Mouse (Mus musculus) embryonic facial prominence, embryonic 12.5 days (tissue): ENCODE measurements around the gene Gm11733. TPM values are rescaled to one million over a fixed set of nuclear protein-coding genes. Genes with fewer than 3 reads are reported as not detected.

Experiments used
- ATAC-seq: fragments of 200-750 bp; cut with Nextera tagmentation; 2 replicates; pipeline ENCODE4 v1.8.0; 2017; ENCODE audit not compliant: insufficient number of reproducible peaks, insufficient read depth, low FRiP score, low TSS enrichment
- H3K27ac ChIP-seq: fragments of 300-500 bp; sonication (generic); 2 replicates; pipeline ENCODE4 v1.5.1; 2016; ENCODE audit warnings: mild to moderate bottlenecking
- H3K27me3 ChIP-seq: fragments of 300-500 bp; sonication (generic); 2 replicates; pipeline ENCODE4 v1.6.1; 2016; ENCODE audit warnings: mild to moderate bottlenecking, moderate library complexity
- H3K36me3 ChIP-seq: fragments of 300-500 bp; sonication (generic); 2 replicates; pipeline ENCODE4 v1.6.1; 2016; ENCODE audit warnings: mild to moderate bottlenecking
- H3K4me1 ChIP-seq: fragments of 300-500 bp; sonication (generic); 2 replicates; pipeline ENCODE4 v1.6.1; 2016
- H3K4me2 ChIP-seq: fragments of 300-500 bp; sonication (generic); replicated peaks from 2 replicates; pipeline ENCODE4 v1.6.1; 2016; ENCODE audit warnings: mild to moderate bottlenecking, moderate library complexity
- H3K4me3 ChIP-seq: fragments of 300-500 bp; sonication (generic); 2 replicates; pipeline ENCODE4 v1.5.1; 2016; ENCODE audit warnings: mild to moderate bottlenecking
- H3K9ac ChIP-seq: fragments of 300-500 bp; sonication (generic); 2 replicates; pipeline ENCODE4 v1.6.1; 2016; ENCODE audit warnings: mild to moderate bottlenecking, moderate library complexity
- H3K9me3 ChIP-seq: fragments of 300-500 bp; sonication (generic); 2 replicates; pipeline ENCODE4 v1.6.1; 2016; ENCODE audit warnings: mild to moderate bottlenecking, moderate library complexity
- WGBS: fragments of 180-500 bp; shearing (Covaris S2); methylation state at CpG from one replicate; pipeline ENCODE4 v1.1.7; 2016; 5-methylcytosine and 5-hydroxymethylcytosine counted together
- polyA plus RNA-seq: library from polyadenylated mRNA; unstranded; fragments of >200 nt; fragmentation: Nextera tagmentation; extraction: Ambion mirVana; gene quantifications from 2 replicates; pipeline ENCODE4 v1.2.1, GENCODE M21; 2016

The Gm11733 gene
- polyA plus RNA-seq, 1 experiment from 2014 or later, result not detected

DNA sequence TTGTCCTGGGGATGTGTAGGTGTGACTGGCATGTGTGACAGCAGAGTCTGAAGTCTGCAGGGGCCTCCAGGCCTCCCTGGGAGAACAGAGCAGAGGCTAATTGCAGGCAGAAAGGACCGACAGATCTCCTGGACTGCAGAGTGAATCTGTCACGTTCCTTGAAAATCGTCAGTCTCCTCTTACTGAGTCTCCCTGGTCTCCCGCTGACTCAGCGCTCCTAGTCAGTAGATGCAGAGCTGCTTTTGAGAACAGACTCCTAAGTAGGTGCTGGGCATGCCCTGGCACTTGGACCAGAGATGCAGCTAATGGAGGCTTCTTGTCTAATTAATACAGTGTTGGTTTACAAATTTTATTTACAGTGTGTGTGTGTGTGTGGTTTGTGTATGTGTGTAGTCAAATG, 17.9 kb upstream of the Gm11733 start:
- ATAC-seq, result no peak
- H3K27me3 ChIP-seq, result no peaks in the 10 kb centered on the region
- no peak overlapping the region for H3K9ac ChIP-seq
- no peak overlapping the region for H3K4me3 ChIP-seq
- WGBS, result 24% methylated on average over 5 of the region's 5 CpGs
- peaks cover 43% of the 10 kb centered on the region for H3K4me1 ChIP-seq
- H3K4me2 ChIP-seq, result no peak overlapping the region
- no peaks in the 10 kb centered on the region for H3K9me3 ChIP-seq
- H3K36me3 ChIP-seq, result no peaks in the 10 kb centered on the region
- peak overlapping the region; percentile 17; the same call in 1 of the 2 replicates for H3K27ac ChIP-seq

DNA sequence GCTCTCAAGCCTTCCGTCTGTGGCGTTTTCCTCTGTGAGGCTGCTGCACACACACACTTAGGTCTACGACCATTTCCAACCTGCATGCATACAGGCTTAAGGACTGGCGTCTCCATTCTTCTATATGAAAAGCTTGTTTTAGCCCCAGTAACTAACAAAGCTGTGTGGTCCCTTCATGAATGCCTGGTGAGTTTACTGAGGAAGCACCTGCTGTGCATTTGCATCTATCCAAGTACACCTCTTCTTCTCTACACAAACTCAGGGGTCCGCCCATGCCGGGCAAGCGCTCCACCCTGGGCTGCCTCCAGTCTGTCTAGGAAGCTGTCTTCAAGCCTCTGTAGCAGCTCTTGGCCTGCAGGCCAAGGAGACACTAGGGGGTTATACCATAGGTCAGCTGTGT, 17.3 kb upstream of the Gm11733 start:
- no peak for ATAC-seq
- no peak overlapping the region for H3K4me2 ChIP-seq
- H3K9ac ChIP-seq, result no peak overlapping the region
- no peaks in the 10 kb centered on the region for H3K9me3 ChIP-seq
- H3K36me3 ChIP-seq, result no peaks in the 10 kb centered on the region
- no peak overlapping the region for H3K27ac ChIP-seq
- no peaks in the 10 kb centered on the region for H3K27me3 ChIP-seq
- peaks cover 43% of the 10 kb centered on the region for H3K4me1 ChIP-seq
- no peak overlapping the region for H3K4me3 ChIP-seq
- 88% methylated on average over 7 of the region's 7 CpGs for WGBS

DNA sequence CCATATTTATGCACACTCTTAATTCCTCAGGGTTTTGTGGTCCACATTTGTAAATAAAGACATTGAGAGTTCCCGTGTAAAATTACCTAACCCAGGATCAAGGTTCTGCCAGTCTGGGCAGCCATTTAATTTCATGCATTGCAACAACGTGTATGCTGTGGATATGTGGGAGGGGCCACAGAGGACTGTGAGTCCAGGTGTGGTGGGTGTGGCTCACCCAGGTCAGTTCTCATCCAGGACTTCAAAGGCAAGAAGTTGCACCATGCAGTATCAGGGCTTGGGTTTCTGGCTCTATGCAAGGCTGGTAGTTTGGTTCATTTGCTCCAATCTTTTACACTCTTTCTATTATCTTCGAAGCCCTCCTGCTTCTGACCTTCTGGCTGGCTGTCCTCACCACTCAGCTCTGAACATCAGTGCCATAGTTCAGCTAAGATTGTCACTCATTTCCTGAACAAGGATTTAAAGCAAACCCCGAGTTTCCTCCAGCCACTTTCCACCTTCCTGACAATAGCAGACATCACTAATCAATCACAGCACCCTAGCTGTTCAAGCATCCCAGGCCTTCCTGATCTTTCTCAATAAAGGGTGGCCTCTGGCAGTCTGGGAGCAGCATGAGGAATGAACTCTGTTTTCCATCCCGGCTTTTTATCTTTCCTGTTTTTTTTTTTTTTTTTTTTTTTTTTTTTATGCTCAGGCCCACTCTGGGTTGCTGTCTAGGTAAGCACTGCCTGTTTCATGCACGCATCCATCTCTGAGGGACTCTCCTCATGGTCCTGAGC, 15.4 kb upstream of the Gm11733 start:
- peak overlapping the region; percentile 50; the same call in 1 of the 2 replicates for H3K27ac ChIP-seq
- no peak overlapping the region for H3K4me2 ChIP-seq
- no peaks in the 10 kb centered on the region for H3K36me3 ChIP-seq
- no peak overlapping the region for H3K9ac ChIP-seq
- peaks cover 29% of the 10 kb centered on the region for H3K4me1 ChIP-seq
- WGBS, result 43% methylated on average over 6 of the region's 6 CpGs
- H3K4me3 ChIP-seq, result no peak overlapping the region
- H3K27me3 ChIP-seq, result 0 out of 2 replicates have a peak, but pooled peaks cover 3% of the 10 kb centered on the region
- no peak for ATAC-seq
- no peaks in the 10 kb centered on the region for H3K9me3 ChIP-seq

DNA sequence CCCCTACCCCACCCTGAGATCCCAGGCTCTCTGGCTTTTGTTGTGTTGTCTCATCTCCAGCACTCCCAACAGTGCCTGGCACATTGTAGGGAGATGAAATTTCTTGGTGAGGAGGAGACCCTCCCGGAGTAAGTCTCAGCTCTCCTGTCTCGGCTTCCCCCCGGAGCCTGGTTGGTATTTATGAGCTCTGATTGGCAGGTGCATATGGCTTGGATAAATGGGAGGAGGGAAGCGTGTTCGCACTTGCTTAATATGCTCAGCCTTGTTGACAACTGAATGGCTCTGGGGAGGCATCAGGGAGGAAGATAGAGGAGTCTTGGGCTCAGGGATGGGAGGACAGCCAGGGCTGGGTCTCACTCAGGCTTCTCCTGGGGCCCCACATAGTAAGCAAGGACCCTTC, 14.4 kb upstream of the Gm11733 start:
- no peak for ATAC-seq
- H3K4me1 ChIP-seq, result peaks cover 23% of the 10 kb centered on the region
- H3K4me2 ChIP-seq, result no peak overlapping the region
- 0 out of 2 replicates have a peak, but pooled peaks cover 3% of the 10 kb centered on the region for H3K27me3 ChIP-seq
- H3K4me3 ChIP-seq, result no peak overlapping the region
- peak overlapping the region; percentile 50; the same call in 1 of the 2 replicates for H3K27ac ChIP-seq
- H3K9me3 ChIP-seq, result no peaks in the 10 kb centered on the region
- H3K36me3 ChIP-seq, result no peaks in the 10 kb centered on the region
- 58% methylated on average over 5 of the region's 5 CpGs for WGBS
- no peak overlapping the region for H3K9ac ChIP-seq

DNA sequence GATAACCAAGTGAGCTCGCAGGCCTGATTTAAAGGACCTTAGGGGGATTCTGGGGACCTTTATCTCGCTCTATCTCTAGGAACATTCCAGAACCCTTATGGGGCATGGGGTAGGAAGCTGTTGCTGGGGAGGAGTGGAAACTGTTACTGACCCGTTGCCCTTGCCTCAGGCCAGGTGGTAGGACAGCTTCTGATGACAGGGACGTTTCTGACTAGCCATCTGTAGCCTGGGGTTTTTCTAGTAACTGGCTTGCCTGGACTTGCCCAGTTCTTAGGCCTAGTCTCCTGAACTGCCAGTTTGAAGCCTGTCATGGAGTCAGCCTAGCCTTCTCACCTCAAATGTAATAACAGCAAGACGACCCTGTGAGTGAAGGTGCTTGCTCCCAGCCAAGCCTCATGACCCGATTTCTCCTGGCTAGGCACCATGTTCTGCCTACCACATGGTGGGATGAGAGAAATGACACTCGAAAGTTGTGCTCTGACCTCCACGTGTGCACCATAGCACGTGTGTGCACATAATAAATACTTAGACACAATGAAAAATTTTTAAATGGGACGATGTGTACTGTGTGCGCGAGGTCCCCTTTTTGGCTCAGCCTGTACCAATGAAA, 13.5 kb upstream of the Gm11733 start:
- no peaks in the 10 kb centered on the region for H3K36me3 ChIP-seq
- no peak overlapping the region for H3K27ac ChIP-seq
- 0 out of 2 replicates have a peak, but pooled peaks cover 3% of the 10 kb centered on the region for H3K27me3 ChIP-seq
- H3K9me3 ChIP-seq, result no peaks in the 10 kb centered on the region
- no peak for ATAC-seq
- no peak overlapping the region for H3K9ac ChIP-seq
- no peak overlapping the region for H3K4me3 ChIP-seq
- WGBS, result 76% methylated on average over 12 of the region's 12 CpGs
- peaks cover 21% of the 10 kb centered on the region for H3K4me1 ChIP-seq
- H3K4me2 ChIP-seq, result no peak overlapping the region

DNA sequence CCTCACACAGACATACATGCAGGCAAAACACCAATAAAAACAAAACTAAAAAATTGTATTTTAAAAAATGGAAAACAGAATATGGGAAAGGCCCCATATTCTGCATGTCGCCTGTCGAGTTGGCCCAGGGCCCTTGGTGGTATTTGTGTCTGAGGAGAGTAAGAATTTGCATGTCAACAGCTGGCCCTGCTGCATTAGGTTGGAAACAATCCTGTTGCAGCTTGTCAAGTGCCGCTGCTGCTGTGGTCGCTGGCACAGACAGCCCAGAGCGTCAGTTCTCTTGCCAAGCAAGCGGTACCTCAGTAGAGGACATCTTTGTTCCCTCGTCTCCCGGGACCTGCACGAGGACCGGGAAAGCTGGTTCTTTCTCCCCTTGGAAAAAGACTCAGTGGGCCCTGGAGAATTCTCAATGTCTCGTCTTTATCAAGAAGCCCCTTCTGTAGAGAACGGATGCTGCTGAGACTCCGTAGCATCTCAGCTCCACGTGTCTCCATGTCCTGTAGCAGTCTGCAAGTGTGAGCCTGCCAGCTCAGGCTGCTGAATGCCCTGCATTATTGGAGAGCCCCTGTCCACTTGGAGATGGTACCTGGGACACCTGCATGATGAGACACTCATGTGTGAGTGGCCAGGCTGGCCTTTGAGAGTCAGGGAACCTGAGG, 12.4 kb upstream of the Gm11733 start:
- Histone ChIP-seq H3K9me3 (no peaks in the 10 kb centered on the region), H3K27ac (no peak overlapping the region), H3K4me3 (no peak overlapping the region), H3K4me1 (peaks cover 24% of the 10 kb centered on the region), H3K9ac (no peak overlapping the region), H3K4me2 (no peak overlapping the region), H3K27me3 (0 out of 2 replicates have a peak, but pooled peaks cover 3% of the 10 kb centered on the region), H3K36me3 (no peaks in the 10 kb centered on the region)
- ATAC-seq, result no peak
- WGBS, result 61% methylated on average over 14 of the region's 14 CpGs

DNA sequence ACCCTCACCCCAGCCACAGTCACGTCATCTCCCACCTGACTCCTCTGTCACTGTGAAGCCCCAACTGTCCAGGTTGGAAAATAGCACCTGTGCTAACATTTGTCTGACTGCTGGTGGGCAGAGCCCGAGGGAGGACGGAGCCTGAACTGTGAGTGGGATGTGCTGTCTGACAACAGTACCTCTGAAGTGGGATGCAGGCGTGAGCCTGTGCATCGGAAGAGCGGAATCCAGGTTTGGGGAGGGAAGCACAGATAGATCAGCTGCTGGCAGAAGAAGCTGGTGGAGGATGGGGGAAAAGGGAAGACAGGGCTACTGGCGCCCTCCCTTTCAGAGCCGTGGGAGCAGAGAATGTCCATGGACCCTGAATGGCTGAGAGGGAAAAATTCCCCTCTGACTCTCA, 11.3 kb upstream of the Gm11733 start:
- Histone ChIP-seq H3K4me1 (peaks cover 26% of the 10 kb centered on the region), H3K9ac (no peak overlapping the region), H3K27me3 (0 out of 2 replicates have a peak, but pooled peaks cover 3% of the 10 kb centered on the region), H3K27ac (no peak overlapping the region), H3K36me3 (no peaks in the 10 kb centered on the region), H3K4me2 (no peak overlapping the region), H3K4me3 (no peak overlapping the region), H3K9me3 (no peaks in the 10 kb centered on the region; the same call in 1 of the 2 replicates)
- 75% methylated on average over 8 of the region's 8 CpGs for WGBS
- ATAC-seq, result no peak

DNA sequence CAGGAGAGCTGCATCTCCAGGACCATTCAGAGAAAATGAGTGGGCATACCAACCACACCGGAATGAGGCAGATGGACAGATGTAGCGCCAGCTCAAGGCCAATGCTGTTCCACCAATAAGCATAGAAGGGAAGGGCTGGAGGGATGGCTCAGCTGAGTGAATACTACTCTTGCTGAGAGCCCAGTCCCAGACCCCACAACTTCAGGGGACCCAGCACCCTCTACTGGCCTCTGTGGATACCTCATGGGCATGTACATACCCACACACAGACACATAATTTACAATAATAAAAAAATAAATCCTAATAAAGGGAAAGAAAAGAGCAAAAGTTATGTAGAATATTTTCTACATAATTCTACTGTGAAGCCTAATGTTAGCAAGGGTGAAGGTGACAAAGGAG, 9.0 kb upstream of the Gm11733 start:
- Histone ChIP-seq H3K9ac (no peak overlapping the region), H3K4me2 (no peak overlapping the region), H3K9me3 (no peaks in the 10 kb centered on the region; the same call in 1 of the 2 replicates), H3K27me3 (0 out of 2 replicates have a peak, but pooled peaks cover 3% of the 10 kb centered on the region), H3K36me3 (no peaks in the 10 kb centered on the region), H3K4me1 (peaks cover 32% of the 10 kb centered on the region), H3K4me3 (no peak overlapping the region), H3K27ac (no peak overlapping the region)
- no peak for ATAC-seq
- 96% methylated on average over 2 of the region's 2 CpGs for WGBS

DNA sequence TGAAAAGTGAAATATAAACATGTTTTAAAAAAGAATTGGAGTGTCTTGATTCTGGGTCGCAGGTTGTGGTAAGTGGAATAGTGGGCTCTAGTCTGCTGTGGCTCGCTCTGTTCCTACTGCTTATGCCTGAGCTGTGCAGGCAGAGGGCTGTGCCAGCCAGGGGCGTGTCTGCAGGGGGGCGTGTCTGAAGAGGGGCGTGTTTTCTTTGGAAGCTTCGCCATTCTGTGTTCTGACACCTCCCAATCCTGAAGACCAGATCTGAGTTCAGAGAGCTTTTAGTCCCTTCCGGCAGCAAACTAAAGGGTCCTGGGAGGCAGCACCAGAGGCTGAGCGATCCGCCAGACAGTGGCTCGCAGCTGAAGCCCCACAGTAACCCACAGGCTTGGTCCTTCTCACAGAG, 8.5 kb upstream of the Gm11733 start:
- no peak overlapping the region; the same call in 1 of the 2 replicates for H3K4me2 ChIP-seq

DNA sequence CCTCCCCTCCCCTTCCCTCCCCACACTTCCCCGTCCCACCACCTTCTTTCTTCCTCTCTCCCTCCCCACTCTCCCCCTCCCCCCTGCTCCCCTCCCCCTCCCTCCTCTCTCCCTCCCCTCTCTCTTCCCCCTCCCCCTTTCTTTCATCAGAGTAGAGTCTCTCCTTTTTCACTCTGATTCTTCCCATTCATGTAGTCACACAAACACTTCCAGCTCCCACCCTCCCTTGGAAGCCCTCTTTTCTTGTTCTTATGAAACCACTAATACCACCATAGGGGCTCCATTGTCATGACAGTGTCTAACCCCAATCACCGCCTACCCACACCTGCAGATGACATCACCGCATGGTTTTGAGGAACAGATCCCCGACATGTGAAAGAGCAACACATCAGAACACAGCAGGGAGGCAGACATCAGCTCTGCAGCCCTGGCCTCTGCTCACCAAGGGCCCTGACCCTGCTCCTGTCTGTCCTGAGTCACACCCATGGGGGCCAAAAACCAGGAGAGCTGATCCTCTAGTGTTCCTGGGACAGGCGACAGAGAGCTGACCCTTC, 7.5 kb upstream of the Gm11733 start:
- Histone ChIP-seq H3K9me3 (no peaks in the 10 kb centered on the region; the same call in 1 of the 2 replicates), H3K27me3 (0 out of 2 replicates have a peak, but pooled peaks cover 3% of the 10 kb centered on the region), H3K4me2 (no peak overlapping the region), H3K9ac (no peak overlapping the region), H3K27ac (no peak overlapping the region), H3K4me1 (peaks cover 40% of the 10 kb centered on the region), H3K36me3 (no peaks in the 10 kb centered on the region), H3K4me3 (no peak overlapping the region)
- WGBS, result 71% methylated on average over 5 of the region's 5 CpGs
- ATAC-seq, result no peak

More for the DNA sequence above, 8.5 kb upstream of the Gm11733 start:
- WGBS, result 32% methylated on average over 10 of the region's 10 CpGs
- no peaks in the 10 kb centered on the region for H3K36me3 ChIP-seq
- H3K27ac ChIP-seq, result no peak overlapping the region
- peaks cover 35% of the 10 kb centered on the region for H3K4me1 ChIP-seq
- no peak for ATAC-seq
- no peak overlapping the region for H3K9ac ChIP-seq
- no peak overlapping the region for H3K4me3 ChIP-seq
- H3K27me3 ChIP-seq, result 0 out of 2 replicates have a peak, but pooled peaks cover 3% of the 10 kb centered on the region
- H3K9me3 ChIP-seq, result no peaks in the 10 kb centered on the region; the same call in 1 of the 2 replicates

DNA sequence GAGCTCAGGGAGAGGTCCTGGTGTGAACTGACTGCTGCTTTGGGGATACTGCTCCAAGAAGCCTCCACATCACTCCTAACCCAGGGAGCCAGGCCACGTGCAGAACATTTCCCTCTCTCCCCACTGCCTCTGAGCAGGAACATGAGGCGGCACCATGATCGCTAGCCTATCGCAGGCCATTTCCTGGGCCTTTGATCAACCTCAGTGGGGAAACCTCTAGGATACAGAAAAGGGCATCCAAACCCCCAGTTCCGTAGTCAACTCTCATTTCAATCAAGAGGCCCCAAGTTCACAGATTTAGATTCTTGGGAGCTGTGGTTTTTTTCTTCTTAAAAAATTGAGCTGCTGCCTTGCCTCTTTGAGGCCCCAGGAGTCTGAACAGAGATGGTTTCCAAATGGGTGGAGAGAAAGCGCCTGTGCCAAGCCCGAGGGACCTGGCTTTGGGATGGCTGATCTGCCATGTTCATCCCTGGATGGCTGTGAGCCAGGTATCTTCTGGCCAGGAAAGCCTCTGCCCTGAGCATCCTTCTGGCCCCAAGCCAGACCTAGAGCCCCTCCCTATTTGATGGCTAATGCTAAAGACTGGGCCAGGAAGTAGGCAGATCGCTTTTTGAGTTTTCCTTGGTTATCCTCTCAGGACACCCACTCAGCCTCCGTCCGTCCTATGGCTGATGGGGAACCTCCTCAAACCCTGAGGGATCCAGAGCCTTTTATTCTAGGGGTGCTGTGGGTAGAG, 5.7 kb upstream of the Gm11733 start:
- H3K4me1 ChIP-seq, result peaks cover 58% of the 10 kb centered on the region

More for the DNA sequence above, 5.7 kb upstream of the Gm11733 start:
- 34% methylated on average over 10 of the region's 10 CpGs for WGBS
- H3K9me3 ChIP-seq, result no peaks in the 10 kb centered on the region; the same call in 1 of the 2 replicates
- peak overlapping the region; percentile 29 for H3K4me2 ChIP-seq
- H3K27ac ChIP-seq, result peak overlapping the region; percentile 97
- H3K9ac ChIP-seq, result no peak overlapping the region
- 0 out of 2 replicates have a peak, but pooled peaks cover 2% of the 10 kb centered on the region for H3K27me3 ChIP-seq
- H3K4me3 ChIP-seq, result no peak overlapping the region
- 0 out of 2 replicates have a peak, but pooled peaks have one; percentile 3 for ATAC-seq
- no peaks in the 10 kb centered on the region for H3K36me3 ChIP-seq
